Mouse (Mus musculus) kidney, postnatal 10 days (tissue): Measurements from ENCODE around the gene Greb1.
A peak's percentile ranks its signal among the peaks of the same experiment; 100 is the strongest.

Experiments used
- DNase-seq: peaks from one replicate; pipeline ENCODE4 v3.0.0; 2021; ENCODE audit warnings: mixed read lengths

Greb1 gene

DNA sequence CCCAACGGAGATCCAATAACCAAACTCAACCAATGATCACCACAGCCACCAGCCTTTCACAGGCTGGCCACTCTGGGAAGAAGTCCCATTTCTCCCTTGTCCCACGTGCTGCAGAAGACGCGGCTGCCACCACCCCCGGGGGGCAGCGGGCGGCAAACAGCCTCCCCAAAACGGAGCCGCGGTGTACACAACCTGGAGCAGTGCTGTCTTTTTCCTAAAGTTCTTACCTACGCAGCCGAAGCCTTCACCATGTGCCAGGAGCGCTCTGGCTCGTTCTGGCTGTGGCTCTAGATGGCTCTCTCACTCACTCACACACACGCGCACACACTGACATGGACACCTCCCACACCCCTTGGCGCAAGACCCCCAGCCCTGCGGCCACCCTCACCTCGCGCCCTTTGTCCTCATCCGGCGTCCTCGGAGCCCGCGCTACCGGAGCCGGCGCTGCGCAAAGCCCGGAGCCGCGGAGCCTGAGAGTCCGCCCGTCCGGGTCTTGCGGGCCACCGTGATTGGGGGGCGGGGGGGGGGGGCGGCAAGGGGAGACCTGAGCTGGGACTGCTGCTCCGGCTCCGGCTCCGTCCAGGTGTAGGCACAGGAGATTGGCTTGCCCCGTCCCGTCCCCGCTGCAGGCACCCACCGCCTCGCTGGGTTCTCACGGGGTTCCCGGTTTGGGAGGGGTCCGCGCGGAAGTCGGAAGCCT lies at the start of gene Greb1:
Greb1 (minus strand) TSS at position 628 of the 700 bp plus-strand sequence.
- DNase-seq: peak; percentile 47

DNA sequence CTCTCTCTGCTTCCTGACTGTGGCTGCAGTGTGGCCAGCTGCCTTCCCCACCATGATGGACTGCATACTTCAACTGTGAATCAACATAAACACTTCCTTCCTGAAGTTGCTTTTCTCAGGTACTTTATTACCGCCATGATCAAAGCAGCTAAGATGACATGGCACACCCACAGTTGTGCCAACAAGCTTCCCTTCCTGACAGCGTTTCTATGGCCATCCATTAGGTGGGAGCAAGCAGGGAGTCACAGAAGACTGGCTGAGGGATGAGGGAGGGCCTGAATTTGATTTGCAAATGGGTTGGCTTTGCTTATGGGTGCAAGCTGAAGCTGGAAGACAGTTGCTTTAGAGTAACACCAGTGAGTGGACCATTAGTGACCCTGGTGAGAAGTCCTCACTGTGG lies 49.1 kb upstream of the Greb1 start:
- no peak for DNase-seq

DNA sequence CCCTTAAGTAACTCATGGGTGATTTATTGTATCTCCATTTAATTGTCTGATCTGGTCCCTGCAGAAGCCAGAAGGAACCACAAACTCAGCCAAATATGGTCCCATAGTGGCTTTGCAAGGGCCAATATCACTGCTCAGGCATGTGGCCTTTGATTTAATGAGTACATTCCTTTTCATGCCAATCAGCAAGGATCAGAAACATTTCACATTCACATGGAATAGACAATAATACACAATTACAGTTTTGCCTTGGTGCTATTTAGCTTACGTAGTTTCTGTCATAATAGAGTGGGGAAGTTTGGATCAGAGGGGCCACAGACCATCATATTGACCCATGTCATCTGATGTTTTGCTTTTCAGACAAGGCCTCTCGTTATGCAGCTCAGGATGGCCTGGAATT lies 47.8 kb upstream of the Greb1 start:
- DNase-seq: no peak

DNA sequence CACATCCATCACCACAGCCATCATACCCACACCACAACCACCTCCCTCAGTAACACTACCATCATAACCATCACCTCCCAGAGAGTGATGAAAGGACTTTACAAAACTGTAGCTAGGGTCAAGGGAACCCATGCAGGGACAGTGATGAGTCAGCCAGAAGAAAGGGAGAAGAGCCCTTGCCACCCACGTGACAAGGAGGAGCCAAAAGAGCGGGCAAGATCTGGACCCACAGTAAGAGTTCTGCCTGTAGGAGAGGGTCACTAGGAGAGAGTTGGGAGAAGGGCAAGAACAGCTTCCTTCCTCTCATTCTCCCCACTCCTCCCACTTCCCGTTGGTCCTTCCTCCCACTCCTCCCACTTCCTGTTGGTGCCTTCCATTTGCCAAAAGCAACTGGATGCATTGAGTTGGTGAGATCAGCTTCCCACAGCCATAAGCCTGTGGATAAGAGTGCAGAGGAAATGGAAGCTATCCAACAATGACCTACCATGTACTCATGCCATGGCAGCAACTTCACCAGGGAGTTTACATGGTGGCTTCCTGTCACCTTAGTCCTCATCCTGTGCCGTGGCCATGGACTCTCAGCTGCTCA lies 46.6 kb upstream of the Greb1 start:
- DNase-seq: no peak

DNA sequence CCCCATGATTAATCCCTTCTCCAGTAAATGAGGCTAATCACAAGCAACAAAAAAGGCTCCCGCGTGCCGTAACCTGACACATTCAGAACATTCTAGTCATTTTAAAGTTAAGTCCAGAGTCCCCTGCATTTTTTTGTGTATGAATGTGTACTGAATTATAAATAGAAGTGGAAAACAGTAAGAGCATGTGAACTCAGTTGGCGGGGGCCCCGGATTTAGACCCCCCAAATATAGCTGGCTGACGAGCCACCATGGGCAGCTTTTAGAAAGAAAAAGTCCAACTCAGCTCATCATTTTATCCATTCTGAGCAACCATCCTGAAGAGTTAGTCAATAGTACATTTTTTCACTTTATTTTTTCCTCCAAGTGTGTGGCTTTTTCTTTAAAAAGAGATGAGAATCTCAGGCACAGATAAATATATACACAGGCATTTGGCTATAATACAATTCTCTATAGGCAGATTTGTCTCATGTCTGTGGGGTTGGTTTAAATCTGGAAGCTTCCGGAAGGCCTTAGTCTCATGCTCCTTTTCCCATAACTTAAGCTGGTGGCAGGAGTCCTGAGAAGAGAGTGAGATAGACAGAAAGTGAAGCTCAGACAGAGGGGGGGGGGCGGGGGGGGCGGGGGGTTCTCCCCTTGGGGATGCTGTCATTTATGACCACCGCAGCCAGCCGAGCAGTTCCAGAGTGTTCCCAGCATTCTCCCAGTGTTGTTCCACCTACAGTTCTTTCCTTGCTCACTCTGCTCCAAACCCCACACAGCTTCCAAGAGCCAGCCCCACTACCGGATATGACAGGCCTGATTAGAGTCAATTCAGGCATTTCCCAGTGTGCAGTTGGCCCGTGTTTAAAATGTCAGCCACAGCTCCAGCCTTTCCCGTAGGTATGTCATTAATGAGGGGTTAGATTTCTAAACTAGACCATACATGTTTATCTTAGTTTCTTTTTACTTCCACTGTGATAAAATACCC lies 44.2 kb upstream of the Greb1 start:
- DNase-seq: peak; percentile 51

DNA sequence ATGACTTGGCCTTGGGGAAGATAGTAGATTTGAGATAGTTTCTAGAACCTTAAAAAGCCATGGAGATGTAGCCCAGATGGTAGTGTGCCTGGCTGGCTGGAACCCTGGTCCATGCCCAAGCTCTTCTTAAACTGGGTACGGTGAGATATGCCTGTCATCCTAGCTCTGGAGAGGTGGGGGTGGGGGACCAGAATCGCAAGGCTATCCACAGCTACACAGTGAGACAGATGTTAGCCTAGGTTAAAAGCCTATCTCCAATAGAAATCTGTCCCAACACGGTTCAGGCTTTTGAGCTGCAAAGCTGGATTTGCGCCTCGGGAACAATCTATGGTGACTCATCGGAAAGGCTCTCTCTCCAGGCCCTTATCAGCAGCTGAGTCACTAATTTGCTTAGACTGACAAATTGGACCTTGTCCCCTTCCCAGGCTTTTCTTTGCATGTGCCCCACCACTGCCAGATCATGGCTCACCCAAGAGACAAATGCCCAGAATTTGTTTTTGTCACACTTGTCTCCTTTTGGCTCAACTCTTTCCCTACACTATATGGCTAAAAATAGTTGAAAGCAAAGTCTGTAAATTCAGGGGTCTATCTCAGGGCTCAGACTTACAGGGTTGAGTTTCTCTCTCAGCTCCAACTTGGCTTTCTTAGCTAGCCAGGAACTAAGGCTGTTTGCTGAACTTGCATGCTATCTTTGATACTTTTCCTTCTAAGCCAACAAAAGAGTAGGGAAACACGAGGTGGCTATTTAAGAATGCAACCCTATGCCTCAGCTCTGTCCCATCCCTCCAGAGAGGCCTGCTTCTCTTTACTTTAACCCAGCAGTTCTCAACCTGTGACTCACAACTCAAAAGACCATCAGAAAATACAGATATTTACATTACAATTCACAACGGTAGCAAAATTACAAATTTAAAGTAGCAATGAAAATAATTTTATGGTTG lies 40.4 kb upstream of the Greb1 start:
- DNase-seq: no peak

DNA sequence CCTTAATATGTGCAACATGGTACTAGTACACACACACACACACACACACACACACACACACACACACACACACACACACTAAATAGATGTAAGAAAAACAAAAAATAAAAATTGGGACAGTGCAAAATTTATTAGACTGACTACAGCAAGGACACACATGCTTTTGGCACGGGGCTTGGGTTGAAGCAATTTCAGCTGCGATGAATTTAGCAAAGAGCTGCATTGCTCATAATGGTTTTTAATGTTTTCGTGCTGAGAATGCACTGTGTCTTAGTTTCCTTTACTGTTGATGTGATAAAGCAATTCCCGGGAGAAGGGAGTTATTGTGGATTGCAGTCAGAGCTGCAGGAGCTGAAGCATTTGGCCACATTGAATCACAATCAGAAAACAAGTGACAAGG lies 37.1 kb upstream of the Greb1 start:
- DNase-seq: peak; percentile 53

DNA sequence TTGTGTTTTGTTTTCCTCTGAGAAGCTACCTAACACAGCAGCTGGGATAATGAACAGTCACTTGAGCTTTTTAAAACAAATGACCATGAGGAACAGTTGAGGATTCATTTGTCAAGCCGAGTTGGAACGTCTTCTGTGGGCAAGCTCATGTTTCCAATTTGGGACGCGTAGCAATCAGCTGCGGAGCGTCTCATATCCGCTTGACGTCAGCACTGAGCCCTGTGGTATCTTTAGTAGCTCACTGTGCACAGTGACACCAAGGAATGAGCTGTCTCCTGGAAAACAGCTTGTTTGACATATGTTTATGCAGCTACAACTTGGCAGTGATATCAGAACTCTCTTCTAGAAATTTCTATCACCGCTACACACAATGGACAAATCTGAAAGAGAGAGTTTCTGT lies 35.5 kb upstream of the Greb1 start:
- DNase-seq: peak; percentile 76

DNA sequence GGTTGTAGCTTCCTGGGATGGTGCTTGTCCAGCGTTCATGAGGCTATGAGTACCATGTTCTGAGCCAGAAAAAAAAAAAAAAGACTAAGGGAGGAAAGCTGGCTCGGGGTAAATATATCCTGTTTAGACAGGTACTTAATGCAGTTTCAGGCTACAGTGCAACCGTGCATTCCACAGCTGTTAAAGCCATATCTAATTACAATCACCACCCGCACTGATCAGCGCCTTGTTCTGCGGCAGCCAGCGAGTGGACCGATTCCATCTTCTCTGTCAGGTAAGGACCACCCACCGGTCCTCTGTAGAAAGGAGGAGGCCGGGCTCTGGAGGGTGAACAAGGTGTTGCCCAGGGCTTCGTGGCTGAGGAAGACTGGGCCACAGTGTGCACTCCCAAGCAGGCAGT lies 34.0 kb upstream of the Greb1 start:
- no peak for DNase-seq

DNA sequence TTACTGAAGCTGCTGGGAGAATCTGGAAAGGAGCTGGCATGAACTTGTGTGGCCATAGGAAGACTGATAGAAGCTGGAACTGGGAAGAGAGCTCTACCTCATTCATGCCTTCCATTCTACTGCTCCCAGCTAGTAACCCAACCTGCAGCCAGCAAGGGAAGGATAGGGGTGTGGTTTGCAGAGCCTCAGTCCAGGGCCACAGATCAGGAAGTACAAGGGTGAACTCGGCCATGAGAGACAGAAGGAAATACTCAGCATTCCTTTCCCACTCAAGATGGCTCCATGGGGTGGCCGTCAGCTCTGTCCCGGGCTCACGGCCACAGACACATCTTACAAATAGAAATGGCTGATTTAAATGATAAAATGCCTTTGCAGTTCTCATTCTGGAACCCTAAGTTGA lies 30.4 kb upstream of the Greb1 start:
- DNase-seq: peak; percentile 38

DNA sequence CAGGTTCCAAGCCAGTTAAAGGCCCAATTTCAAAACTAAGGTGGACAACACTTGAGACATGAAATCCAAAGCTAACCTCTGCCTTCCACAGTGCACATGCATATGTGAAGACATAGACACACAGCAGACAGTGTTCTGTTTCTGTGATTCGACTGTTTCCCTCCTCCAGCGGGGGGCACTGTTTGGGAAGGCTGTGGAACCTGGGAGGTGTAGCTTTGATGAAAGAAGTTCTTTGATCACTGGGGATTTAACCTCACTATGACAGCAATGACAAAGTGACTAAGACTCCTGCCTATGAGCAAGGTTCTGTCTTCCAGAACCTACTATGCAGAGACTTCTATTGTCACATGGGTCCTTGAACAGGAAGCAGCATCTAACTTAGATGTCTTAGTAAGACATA lies 29.1 kb upstream of the Greb1 start:
- DNase-seq: no peak

DNA sequence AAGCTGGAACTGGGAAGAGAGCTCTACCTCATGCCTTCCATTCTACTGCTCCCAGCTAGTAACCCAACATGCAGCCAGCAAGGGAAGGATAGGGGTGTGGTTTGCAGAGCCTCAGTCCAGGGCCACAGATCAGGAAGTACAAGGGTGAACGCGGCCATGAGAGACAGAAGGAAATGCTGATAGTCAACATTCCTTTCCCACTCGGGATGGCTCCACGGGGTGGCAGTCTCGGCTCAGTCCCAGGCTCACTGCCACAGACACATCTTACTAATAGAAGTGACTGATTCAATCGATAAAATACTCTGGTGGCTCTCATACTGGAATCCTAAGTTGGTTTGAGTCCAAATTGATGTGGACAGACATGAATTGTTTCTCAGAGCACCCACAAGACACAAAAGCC lies 27.8 kb upstream of the Greb1 start:
- DNase-seq: peak; percentile 77

DNA sequence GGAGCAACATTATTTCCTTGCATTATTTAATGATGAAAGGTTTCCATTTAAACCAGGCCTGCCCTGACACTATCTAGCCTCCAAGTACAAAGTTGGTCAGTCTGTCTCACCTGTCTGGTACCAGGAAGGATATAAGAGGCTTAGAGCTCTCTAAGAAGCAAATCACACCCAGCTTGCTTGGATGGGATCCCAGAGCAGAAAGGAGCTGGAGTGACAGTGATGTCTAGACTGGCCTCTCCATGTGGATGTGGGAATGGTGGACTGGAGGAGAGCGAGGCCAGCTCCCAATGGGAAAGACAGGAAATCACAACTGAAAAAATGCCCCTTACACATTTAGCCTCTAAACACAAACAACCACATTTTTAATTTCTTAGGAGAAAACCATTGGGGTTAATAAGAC lies 23.0 kb upstream of the Greb1 start:
- DNase-seq: no peak

DNA sequence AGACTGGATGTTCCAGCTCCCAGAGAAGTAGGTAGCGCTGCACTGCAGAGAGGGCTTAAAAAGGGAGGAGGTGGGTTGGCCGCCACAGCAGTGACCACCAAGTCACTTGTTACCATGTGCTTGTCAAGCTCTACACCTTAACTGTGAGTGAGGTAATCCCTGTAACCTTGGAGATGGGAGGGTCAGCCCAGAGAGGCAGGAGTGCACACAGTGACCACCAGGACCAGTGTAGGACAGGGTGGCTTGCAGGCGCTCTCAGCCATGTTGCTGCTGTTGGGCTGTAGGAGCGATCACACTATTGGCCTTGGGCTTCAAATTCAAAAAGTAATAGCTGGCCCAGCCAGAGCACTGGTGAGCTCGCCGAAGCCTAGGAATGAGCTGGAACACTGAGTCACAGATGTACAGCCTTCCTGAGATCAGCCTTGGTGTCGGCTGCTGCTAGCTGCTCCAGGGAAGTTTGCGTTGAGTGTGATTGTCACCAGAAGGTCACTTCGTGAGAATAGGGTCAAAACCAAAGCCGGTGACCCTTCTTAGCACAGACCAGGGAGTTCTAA lies 21.6 kb upstream of the Greb1 start:
- no peak for DNase-seq

DNA sequence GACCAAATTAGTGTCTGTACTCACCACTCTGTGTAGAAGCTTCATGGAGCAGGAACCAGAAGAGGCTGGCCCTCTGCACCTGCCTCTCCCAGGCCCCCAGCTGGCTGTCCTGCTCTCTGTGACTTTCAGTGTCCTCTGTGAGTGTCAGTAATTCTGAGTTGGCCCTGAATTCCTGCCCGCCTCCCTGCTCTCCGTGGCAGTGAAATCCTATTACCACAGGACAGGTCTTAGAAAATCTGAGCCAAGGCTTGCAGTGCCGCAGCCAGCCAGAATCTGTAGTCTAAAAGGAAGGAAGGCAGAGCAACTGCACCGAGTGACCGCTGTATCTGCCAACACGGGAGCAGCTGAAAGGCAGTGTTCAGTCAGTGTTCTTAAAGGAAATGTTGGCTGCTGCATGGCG lies 20.1 kb upstream of the Greb1 start:
- no peak for DNase-seq

DNA sequence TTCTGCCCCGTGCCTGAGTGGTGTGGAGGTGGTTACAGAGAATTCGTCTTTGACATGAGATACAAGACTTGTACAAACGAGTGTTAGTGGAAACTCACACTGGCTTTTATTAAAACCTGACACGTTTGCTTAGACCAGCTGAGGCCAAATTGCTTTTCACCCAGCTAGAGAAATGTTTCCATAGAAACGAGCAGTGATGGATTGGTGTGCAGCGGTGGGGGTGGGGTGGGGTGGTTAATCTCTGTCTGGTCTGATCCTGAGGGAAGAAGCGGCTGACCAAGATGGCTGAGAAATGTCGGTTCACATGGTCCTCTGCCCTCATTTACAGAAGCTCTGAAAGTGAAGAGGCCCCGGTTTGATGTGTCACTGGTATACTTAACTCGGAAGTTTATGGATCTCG lies 17.8 kb upstream of the Greb1 start:
- DNase-seq: no peak

DNA sequence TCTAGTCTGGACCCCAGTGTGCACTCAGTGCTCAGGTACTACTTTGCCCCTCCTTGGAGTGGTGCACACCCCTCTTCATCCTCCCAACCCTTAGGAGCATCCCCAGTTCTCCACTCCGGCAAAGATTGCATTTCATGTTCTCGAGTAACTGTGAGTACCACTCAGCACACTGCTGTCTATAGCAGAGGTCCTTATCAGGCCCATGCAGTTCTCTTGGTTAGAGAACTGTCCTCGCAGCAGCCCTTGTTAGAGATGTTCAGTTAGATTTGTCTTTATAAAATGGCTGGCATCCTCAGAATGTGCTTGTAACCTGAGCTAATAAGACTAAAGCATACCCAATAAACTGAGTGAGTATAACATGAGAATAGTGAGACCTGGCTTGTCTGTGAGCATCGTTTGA lies 16.5 kb upstream of the Greb1 start:
- no peak for DNase-seq

DNA sequence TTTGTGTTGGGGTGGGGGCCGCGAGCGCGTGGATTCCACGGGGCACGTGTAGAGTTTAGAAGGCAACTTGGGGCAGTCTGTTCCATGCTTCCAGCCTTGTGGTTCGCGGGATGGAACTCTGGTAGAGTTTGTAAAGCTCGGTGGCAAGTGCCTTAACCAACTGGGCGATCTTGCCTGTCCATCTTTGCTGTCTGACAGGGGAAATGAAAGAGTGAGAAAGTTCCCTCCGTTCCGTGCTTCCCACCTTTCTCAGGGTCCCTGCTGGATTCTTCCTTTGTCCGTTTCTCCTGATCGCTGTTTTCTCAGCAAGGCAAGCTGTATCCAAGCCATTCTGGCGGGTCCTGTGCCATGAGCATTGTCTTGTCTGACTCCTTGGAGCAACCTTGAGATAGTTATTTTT lies 10.8 kb upstream of the Greb1 start:
- no peak for DNase-seq

DNA sequence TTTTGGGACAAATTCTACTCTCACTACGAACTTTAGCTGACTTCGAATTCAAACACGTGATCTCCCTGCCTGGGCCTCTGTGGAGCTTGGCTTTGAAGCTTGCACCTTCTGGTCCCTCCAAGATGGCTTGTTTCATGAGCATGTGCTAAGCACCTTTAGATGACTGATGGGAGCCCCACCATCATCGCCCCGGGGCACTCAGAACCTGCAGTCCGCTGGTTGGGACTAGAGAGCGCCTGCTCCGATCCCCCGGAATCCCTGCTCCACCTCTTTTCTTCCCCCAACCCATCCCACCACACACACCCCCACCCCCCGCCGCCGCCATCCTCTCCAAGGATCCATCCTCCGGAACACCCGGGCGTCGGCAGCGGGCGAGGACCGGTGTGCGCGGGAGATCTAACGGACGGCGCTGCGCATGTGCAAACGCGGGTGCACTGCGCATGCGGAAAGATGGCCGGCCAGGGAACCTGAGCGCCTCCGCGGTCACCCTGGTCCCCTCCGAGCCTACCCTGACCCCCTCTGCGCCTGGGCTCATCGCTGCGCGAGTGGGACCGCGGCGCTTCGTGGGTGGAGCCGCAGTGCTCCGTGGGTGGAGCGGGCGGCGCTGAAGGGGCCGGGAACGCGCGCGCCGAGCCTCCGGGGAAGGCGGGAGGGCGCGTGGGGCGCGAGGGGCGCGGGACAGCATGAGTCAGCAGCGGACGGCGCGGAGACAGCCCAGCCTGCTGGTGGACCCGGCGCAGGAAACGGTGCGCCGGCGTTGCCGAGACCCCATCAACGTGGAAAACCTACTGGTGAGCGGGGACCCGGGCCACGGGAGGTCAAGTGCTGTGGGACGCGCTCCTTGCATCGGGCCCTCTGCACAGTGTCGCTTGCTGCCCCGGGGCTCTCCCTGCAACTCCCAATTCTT lies 10.1 kb upstream of the Greb1 start, which contains the start of gene E2f6:
E2f6 (plus strand) TSS at position 439 of the 907 bp plus-strand sequence.
- DNase-seq: peak; percentile 90

DNA sequence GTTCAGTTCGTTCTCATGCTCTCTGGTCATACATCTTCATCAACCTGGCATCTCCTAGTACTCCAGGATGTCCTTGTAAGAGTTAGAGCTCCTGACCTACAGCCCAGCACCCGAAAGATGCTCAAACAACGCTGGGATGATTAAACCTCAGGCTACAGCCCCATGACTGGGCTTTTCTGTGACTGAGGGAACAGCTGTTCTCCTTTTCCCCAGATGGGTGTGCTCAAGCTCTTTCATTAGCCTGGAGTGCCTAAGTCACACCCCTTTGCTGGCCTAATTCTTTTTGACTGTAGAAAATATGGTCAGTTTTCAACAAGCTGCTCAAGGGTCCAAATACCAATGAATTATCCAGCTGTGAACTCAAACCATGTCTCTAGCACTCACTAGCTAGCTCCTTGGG lies 7.4 kb upstream of the Greb1 start:
- peak; percentile 64 for DNase-seq

DNA sequence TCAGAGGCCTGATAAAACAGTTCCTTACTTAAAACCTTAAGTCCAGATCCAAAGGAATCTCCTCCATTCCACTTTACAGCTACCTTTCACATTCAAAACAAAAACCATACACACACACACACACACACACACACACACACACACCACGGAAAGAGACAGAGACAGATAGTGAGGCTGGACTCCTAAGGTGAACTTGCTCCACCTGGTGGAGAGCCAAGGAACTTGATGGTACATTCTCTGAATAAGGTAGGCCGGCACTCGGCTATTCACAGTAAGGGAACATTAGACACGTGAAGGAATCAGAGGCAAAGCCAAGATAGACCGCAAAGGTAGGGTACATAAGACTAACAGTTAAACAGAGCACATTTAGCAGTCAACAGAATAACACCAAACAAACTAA lies 4.8 kb upstream of the Greb1 start:
- peak; percentile 91 for DNase-seq
